In genomic region chr16:45181824-45182223, GRCm38 (mm10) we compare ENCODE assay signal across 17 mouse cellular contexts. TPM values are rescaled to one million over a fixed set of nuclear protein-coding genes. Genes with fewer than 3 reads are reported as not detected.
DNase-seq lines count a peak whose midpoint lies in the region; ATAC-seq lines count a peak whose summit lies in the region.
"Had no signal": no experiment of that assay in that cellular context is flagged by ENCODE, and none has a peak within 500 bp of the region (broad histone marks: within the 10 kb centered on the region; RNA-seq: fewer than 3 reads in every experiment).

No protein-coding gene starts in this region.

- peak; percentile 34 for DNase-seq in induced T-regulatory cell, adult 2 months (ENCODE audit: low read depth)
- DNase-seq in layer of hippocampus, postnatal 10 days (ENCODE audit: low spot score in 2 of 2) = no peak
- DNase-seq in heart, adult 8-10 months (ENCODE audit: low spot score) = no peak
- no peak for DNase-seq in right cerebral cortex, postnatal 36 days (ENCODE audit: low spot score in 2 of 2)
- DNase-seq: adrenal gland, adult 8-10 months; adrenal gland, postnatal 14 days; adrenal gland, postnatal 36 days; cerebellum, adult 11-12 months; cerebellum, adult 2 months; cerebellum, adult 9-10 months; cerebellum, postnatal 10 days; cerebellum, postnatal 25 days; forebrain, postnatal 0 days had no signal

- ATAC-seq in CD4-positive, CD25-positive, alpha-beta regulatory T cell, adult 4 months = peak; percentile 88
- ATAC-seq: forebrain, embryonic 13.5 days; forebrain, embryonic 15.5 days; forebrain, postnatal 0 days had no signal

RNA-seq across cellular contexts. Expression of gene Atg3, which starts 23.2 kb away (rescaled TPM):
- 10 to 100 TPM; 11.8 to 17.9 TPM for polyA plus RNA-seq in CD4-positive, CD25-positive, alpha-beta regulatory T cell, adult 4 months (2017; shearing (Covaris generic))
- 10 to 100 TPM; 44.3 to 45.9 TPM for total RNA-seq in layer of hippocampus, postnatal 10 days (2021)
- total RNA-seq in heart, adult 8-10 months (2022) = 10 to 100 TPM; 21.6 to 24.2 (median 22.4) TPM

RNA-seq across cellular contexts. Expression of gene Slc35a5, which starts 23.3 kb away (rescaled TPM):
- 10 to 100 TPM; 38.6 TPM for polyA plus RNA-seq in CD4-positive, CD25-positive, alpha-beta regulatory T cell, adult 4 months (2017; shearing (Covaris generic))
- total RNA-seq in layer of hippocampus, postnatal 10 days (2021) = 10 to 100 TPM; 53.8 to 55.8 TPM
- total RNA-seq in heart, adult 8-10 months (2022) = 10 to 100 TPM in 2 of 4 experiments, 1 to 10 TPM in 2; 8.8 to 12.6 (median 10.2) TPM

RNA-seq across cellular contexts. Expression of gene Btla, which starts 42.3 kb away (rescaled TPM):
- polyA plus RNA-seq in CD4-positive, CD25-positive, alpha-beta regulatory T cell, adult 4 months (2017; shearing (Covaris generic)) = 10 to 100 TPM; 64.3 to 64.7 TPM
- under 1 TPM; 0.13 to 0.14 TPM for total RNA-seq in layer of hippocampus, postnatal 10 days (2021)
- total RNA-seq in heart, adult 8-10 months (2022) = under 1 TPM; 0.37 to 0.43 (median 0.39) TPM
- total RNA-seq: MEL had no signal

Comparison
In these comparisons a context has a peak if more than half of its experiments do, and no peak if none do; other contexts are left out.
1. RNA of gene Slc35a5, which starts 23.3 kb away (total RNA-seq): 53.8 to 55.8 TPM in layer of hippocampus, postnatal 10 days; 8.8 to 12.6 TPM in heart, adult 8-10 months; every median in the first group is over 4 times any median in the second.